Mouse (Mus musculus): ENCODE data around the gene Fgf12. TPM values are rescaled to one million over a fixed set of nuclear protein-coding genes. Genes with fewer than 3 reads are reported as not detected.

Gene Fgf12
- polyA plus RNA-seq, 1 experiment from 2014 or later, result 42.6 TPM

DNA sequence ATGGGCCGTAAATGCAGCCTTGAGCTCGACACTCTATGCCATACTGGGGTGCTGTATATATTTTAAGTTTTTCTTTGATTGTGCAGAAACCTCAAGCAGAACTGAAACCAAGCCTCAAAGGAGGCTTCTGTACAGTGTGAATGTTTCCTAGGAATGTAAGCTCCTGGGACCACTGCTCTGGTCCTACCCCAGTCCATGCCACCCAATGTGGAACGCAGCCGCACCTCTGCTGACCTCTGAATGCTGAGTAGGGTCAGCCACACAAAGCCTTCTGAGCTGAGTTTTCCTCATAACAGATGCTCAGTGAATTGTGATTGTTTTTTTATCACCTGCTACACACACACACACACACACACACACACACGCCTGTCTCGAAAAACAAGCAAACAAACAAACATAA is 160.4 kb downstream of the Fgf12 start:
- Histone ChIP-seq H3K4me3 (ENCODE audit: low read length) (no peak overlapping the region), H3K4me1 (ENCODE audit: control insufficient read depth, insufficient read depth, low read length) (no peaks in the 10 kb centered on the region), H3K9ac (ENCODE audit: low read length) (no peak overlapping the region), H3K9me3 (replicated peaks; ENCODE audit: control insufficient read depth, low read length) (no peaks in the 10 kb centered on the region), H3K27me3 (ENCODE audit: control insufficient read depth, insufficient read depth, low read length) (no peaks in the 10 kb centered on the region; the same call in 1 of the 2 replicates), H3K36me3 (ENCODE audit: control insufficient read depth, insufficient read depth) (no peaks in the 10 kb centered on the region), H3K27ac (ENCODE audit: low read length) (no peak overlapping the region), H3K4me2 (ENCODE audit: low read depth, low read length) (no peak overlapping the region)
- no peak for ATAC-seq (replicated peaks; ENCODE audit: extremely low read depth, insufficient read depth, low FRiP score)
- WGBS, result 88% methylated on average over 6 of the region's 6 CpGs

DNA sequence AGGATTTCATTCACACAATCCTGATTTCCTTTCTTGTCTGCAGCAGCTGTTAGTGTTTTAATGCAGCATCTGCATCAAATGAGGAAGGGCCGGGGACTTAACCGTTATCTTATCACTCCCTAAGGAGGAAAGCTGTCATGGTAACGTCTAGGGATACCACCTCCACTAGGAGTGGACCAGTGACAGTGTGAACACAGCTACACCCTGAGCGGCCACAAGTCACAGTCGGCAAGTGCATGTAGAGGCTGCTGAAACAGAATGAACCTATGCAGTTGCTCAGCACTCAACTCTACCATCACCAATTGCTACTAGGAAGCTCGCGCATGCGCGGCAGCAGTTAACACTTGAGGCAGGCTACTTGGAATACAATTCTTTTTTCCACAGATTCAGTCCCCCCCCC is 161.3 kb downstream of the Fgf12 start:
- no peak overlapping the region for H3K9ac ChIP-seq (ENCODE audit: low read length)
- H3K4me2 ChIP-seq (ENCODE audit: low read depth, low read length), result no peak overlapping the region
- no peaks in the 10 kb centered on the region for H3K4me1 ChIP-seq (ENCODE audit: control insufficient read depth, insufficient read depth, low read length)
- 44% methylated on average over 9 of the region's 9 CpGs for WGBS
- H3K36me3 ChIP-seq (ENCODE audit: control insufficient read depth, insufficient read depth), result no peaks in the 10 kb centered on the region
- ATAC-seq (replicated peaks; ENCODE audit: extremely low read depth, insufficient read depth, low FRiP score), result no peak
- H3K27ac ChIP-seq (ENCODE audit: low read length), result no peak overlapping the region
- no peaks in the 10 kb centered on the region; the same call in 1 of the 2 replicates for H3K27me3 ChIP-seq (ENCODE audit: control insufficient read depth, insufficient read depth, low read length)
- H3K4me3 ChIP-seq (ENCODE audit: low read length), result no peak overlapping the region
- no peaks in the 10 kb centered on the region for H3K9me3 ChIP-seq (replicated peaks; ENCODE audit: control insufficient read depth, low read length)

DNA sequence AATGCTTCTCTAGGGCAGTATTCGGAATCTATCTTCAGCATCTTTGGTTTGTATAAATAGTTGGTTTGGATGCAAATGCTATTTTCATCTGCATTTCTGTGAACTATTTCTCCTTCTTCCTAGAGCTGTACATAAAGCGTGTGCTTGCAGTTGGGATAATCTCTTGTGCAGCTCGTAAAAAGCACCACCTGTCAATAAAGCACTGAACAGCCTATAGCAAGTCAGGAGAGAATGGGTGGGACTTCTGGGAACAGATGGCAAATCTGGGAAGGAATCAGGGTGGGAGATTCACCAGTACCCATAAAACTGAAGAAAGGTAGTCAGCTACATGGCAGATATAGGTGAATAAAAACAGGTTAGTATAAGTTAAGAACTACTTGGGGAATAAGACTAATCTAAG is 180.7 kb downstream of the Fgf12 start:
- no peak overlapping the region for H3K4me2 ChIP-seq (ENCODE audit: low read depth, low read length)
- no peak for ATAC-seq (replicated peaks; ENCODE audit: extremely low read depth, insufficient read depth, low FRiP score)
- no peak overlapping the region for H3K4me3 ChIP-seq (ENCODE audit: low read length)
- peaks cover under 1% of the 10 kb centered on the region; the same call in 1 of the 2 replicates for H3K27me3 ChIP-seq (ENCODE audit: control insufficient read depth, insufficient read depth, low read length)
- no peaks in the 10 kb centered on the region for H3K9me3 ChIP-seq (replicated peaks; ENCODE audit: control insufficient read depth, low read length)
- 58% methylated on average over 3 of the region's 3 CpGs for WGBS
- H3K4me1 ChIP-seq (ENCODE audit: control insufficient read depth, insufficient read depth, low read length), result no peaks in the 10 kb centered on the region
- no peak overlapping the region for H3K27ac ChIP-seq (ENCODE audit: low read length)
- no peaks in the 10 kb centered on the region for H3K36me3 ChIP-seq (ENCODE audit: control insufficient read depth, insufficient read depth)
- H3K9ac ChIP-seq (ENCODE audit: low read length), result no peak overlapping the region

DNA sequence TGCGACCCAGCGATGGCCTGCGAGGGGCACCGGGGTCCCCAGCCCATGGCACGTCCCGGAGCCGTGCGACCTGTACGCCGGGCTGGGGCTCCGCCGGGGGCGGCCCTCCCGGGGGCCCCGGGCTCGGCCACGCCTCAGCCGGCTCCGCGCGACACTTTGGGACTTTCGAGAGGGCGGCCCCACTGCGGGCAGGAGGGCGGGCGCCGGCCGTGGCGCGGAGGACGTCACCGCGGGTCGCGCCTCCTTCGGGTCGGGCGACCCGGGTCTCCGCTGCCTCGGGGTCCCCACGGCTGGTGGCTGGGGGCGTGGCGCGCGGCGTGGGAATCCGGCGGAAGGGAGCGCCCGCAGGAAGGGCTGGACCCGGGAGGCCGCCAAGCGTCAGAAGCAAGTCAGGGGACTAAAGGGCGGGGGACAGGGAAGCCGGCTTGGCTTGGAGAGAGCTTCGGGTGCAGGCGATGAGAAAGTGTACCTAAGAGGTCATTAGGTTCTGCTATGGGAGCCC is 188.1 kb downstream of the Fgf12 start:
- H3K4me2 ChIP-seq (ENCODE audit: low read depth, low read length), result peak overlapping the region; percentile 92
- under 1% methylated on average over 58 of the region's 58 CpGs for WGBS
- no peak overlapping the region for H3K9ac ChIP-seq (ENCODE audit: low read length)
- no peaks in the 10 kb centered on the region for H3K9me3 ChIP-seq (replicated peaks; ENCODE audit: control insufficient read depth, low read length)
- H3K4me3 ChIP-seq (ENCODE audit: low read length), result peak overlapping the region; percentile 62
- peaks cover 30% of the 10 kb centered on the region for H3K27me3 ChIP-seq (ENCODE audit: control insufficient read depth, insufficient read depth, low read length)
- H3K27ac ChIP-seq (ENCODE audit: low read length), result no peak overlapping the region
- no peak; the same call in 1 of the 2 replicates for ATAC-seq (replicated peaks; ENCODE audit: extremely low read depth, insufficient read depth, low FRiP score)
- H3K36me3 ChIP-seq (ENCODE audit: control insufficient read depth, insufficient read depth), result no peaks in the 10 kb centered on the region
- H3K4me1 ChIP-seq (ENCODE audit: control insufficient read depth, insufficient read depth, low read length), result peaks cover 5% of the 10 kb centered on the region; the same call in 1 of the 2 replicates

DNA sequence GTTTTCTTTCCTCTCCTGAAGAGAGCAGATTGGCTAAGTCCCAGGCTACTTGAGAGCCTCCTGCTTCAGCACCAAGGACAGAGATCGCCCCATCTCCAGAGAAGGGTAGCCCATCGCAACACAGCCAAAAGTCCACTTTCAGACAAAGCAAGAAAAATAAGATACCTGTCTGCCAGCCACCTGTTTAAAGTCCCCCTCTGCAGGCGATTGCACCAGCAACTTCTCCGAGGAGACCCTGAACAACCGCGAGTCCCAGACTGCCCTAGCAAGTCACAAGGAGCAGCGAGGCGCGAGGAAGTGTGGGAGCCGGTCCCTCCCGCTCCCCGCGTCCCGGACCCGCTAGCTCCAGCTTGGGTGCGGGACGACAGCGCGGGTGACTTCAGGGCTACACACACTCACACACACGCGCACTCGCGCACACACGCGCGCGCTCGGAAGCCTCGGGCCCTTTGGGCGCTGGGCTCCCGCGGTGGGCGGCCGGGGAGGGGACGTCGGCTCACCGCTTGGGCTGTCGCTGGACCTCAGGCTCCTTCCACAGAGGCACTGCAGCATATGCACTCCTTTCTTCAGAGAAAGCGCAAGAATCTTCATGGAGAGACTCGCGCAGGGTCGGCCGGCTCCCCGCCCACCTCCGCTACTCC is 188.7 kb downstream of the Fgf12 start:
- Histone ChIP-seq H3K27me3 (ENCODE audit: control insufficient read depth, insufficient read depth, low read length) (peaks cover 30% of the 10 kb centered on the region), H3K9ac (ENCODE audit: low read length) (no peak overlapping the region), H3K4me2 (ENCODE audit: low read depth, low read length) (peak overlapping the region; percentile 92), H3K4me3 (ENCODE audit: low read length) (peak overlapping the region; percentile 62), H3K27ac (ENCODE audit: low read length) (no peak overlapping the region), H3K4me1 (ENCODE audit: control insufficient read depth, insufficient read depth, low read length) (peaks cover 5% of the 10 kb centered on the region; the same call in 1 of the 2 replicates), H3K9me3 (replicated peaks; ENCODE audit: control insufficient read depth, low read length) (no peaks in the 10 kb centered on the region), H3K36me3 (ENCODE audit: control insufficient read depth, insufficient read depth) (no peaks in the 10 kb centered on the region)
- WGBS, result under 1% methylated on average over 42 of the region's 45 CpGs
- no peak; the same call in 1 of the 2 replicates for ATAC-seq (replicated peaks; ENCODE audit: extremely low read depth, insufficient read depth, low FRiP score)

DNA sequence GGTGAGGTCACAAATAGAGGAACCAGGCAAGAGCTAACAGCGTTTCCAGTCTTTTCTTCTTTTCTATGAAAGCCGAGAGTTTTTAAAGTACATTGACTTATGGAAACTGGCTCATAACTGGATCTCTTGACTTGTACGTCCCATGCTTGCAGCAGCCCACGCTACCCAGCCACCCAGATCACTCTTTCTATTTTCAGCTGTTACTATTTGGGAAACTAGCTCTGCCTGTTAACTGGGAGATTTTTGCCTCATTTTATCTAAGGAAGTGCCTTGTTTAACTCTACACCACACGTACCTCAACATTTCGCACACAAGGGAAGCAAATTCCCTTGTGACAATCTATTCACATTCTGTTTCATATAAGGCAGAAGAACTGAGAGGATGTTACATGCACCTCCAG is 190.0 kb downstream of the Fgf12 start:
- Histone ChIP-seq H3K4me2 (ENCODE audit: low read depth, low read length) (no peak overlapping the region), H3K9ac (ENCODE audit: low read length) (no peak overlapping the region), H3K4me3 (ENCODE audit: low read length) (no peak overlapping the region), H3K36me3 (ENCODE audit: control insufficient read depth, insufficient read depth) (no peaks in the 10 kb centered on the region), H3K27me3 (ENCODE audit: control insufficient read depth, insufficient read depth, low read length) (peaks cover 30% of the 10 kb centered on the region), H3K27ac (ENCODE audit: low read length) (no peak overlapping the region), H3K4me1 (ENCODE audit: control insufficient read depth, insufficient read depth, low read length) (peaks cover 5% of the 10 kb centered on the region; the same call in 1 of the 2 replicates), H3K9me3 (replicated peaks; ENCODE audit: control insufficient read depth, low read length) (no peaks in the 10 kb centered on the region)
- no peak for ATAC-seq (replicated peaks; ENCODE audit: extremely low read depth, insufficient read depth, low FRiP score)
- 68% methylated on average over 6 of the region's 6 CpGs for WGBS

DNA sequence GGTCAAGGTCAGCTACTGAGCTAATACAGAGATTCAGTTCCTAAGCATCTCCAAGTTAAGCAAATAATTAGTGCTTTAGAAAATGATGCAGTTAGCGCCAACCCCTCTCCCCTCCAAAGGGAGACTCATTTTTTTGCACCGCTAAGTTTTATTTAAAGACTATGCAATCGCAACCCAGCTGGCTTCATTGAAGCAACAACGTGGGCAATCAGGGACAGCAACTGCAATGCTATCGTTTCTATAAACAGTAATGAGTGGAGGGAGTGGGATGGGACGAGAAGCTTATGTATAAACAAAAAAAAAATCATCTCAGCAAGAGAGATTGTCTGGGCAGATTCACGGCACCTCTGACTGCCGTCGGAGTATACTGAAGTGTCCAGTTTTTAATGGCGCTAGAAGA is 197.6 kb downstream of the Fgf12 start:
- Histone ChIP-seq H3K27me3 (ENCODE audit: control insufficient read depth, insufficient read depth, low read length) (no peaks in the 10 kb centered on the region), H3K4me1 (ENCODE audit: control insufficient read depth, insufficient read depth, low read length) (no peaks in the 10 kb centered on the region), H3K4me2 (ENCODE audit: low read depth, low read length) (no peak overlapping the region), H3K9me3 (replicated peaks; ENCODE audit: control insufficient read depth, low read length) (no peaks in the 10 kb centered on the region; the same call in 1 of the 2 replicates), H3K27ac (ENCODE audit: low read length) (no peak overlapping the region), H3K4me3 (ENCODE audit: low read length) (no peak overlapping the region), H3K36me3 (ENCODE audit: control insufficient read depth, insufficient read depth) (no peaks in the 10 kb centered on the region), H3K9ac (ENCODE audit: low read length) (no peak overlapping the region)
- no peak for ATAC-seq (replicated peaks; ENCODE audit: extremely low read depth, insufficient read depth, low FRiP score)
- WGBS, result 77% methylated on average over 10 of the region's 10 CpGs

DNA sequence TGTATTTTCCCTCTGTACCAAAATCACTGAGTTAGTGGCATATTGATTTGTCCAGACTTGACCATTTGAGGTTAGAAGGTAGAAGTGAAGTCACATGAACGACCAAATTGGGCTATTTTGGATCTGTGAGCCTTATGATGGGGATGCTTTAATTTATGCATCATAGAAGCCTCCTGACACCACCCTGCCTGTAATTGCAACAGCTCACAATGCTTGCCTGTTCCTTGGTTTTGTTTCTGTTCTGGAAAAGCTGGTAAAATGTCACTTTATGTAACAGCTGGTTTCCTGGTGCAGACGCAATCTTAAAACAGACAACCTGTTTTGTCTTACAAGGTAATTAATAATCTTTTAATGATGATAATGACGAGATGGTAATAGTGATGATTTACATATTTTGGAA is 213.4 kb downstream of the Fgf12 start:
- Histone ChIP-seq H3K9me3 (replicated peaks; ENCODE audit: control insufficient read depth, low read length) (no peaks in the 10 kb centered on the region), H3K4me2 (ENCODE audit: low read depth, low read length) (no peak overlapping the region), H3K36me3 (ENCODE audit: control insufficient read depth, insufficient read depth) (no peaks in the 10 kb centered on the region), H3K9ac (ENCODE audit: low read length) (no peak overlapping the region), H3K27ac (ENCODE audit: low read length) (no peak overlapping the region), H3K4me1 (ENCODE audit: control insufficient read depth, insufficient read depth, low read length) (no peaks in the 10 kb centered on the region), H3K27me3 (ENCODE audit: control insufficient read depth, insufficient read depth, low read length) (no peaks in the 10 kb centered on the region), H3K4me3 (ENCODE audit: low read length) (no peak overlapping the region)
- ATAC-seq (replicated peaks; ENCODE audit: extremely low read depth, insufficient read depth, low FRiP score), result no peak
- WGBS, result 66% methylated on average over 3 of the region's 3 CpGs

DNA sequence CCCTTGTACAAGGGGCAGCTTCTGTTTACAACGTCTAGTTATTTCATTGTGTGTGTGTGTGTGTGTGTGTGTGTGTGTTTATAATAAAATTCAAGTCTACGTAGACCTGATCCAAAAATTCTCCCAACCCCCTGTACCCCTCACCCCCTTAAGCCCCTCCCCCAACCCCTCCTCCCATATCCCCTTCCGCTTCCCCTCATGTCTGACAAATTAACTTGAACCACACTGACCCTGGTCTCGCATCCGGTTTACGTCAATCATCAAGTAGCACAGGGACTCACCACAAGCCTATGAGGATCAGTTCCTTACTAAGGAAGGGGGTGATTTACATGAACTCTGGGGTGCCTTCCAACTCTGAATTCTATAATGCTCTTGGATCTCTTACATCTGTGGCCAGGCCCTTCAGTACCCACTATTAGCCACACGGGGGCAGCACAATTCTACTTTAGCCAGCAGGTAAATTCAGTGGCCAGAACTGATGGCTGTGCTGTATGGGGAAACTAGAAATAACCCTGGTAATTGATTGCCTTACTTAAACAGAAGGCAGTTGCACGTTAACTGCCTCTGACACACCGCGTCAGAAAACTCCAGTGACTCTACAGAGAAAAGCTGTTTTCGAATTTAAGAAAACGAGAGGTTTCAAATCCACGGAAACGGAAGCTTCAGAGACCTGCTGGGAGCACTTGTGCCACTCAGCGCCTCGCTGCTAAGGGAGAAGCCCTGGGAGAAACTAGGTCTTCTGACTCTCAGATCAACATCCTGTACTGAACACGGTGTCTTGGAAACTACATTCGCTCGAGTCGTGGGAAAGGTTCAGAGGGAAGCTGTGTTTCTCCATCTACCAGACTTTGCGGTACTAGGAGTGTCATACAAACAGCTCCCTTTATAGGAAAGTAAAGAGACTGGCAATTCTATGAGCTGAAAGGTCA is 235.0 kb downstream of the Fgf12 start:
- Histone ChIP-seq H3K4me2 (ENCODE audit: low read depth, low read length) (peak overlapping the region; percentile 66), H3K27me3 (ENCODE audit: control insufficient read depth, insufficient read depth, low read length) (no peaks in the 10 kb centered on the region), H3K4me3 (ENCODE audit: low read length) (peak overlapping the region; percentile 45), H3K9me3 (replicated peaks; ENCODE audit: control insufficient read depth, low read length) (no peaks in the 10 kb centered on the region), H3K9ac (ENCODE audit: low read length) (no peak overlapping the region), H3K36me3 (ENCODE audit: control insufficient read depth, insufficient read depth) (no peaks in the 10 kb centered on the region), H3K27ac (ENCODE audit: low read length) (no peak overlapping the region), H3K4me1 (ENCODE audit: control insufficient read depth, insufficient read depth, low read length) (no peaks in the 10 kb centered on the region)
- WGBS, result 27% methylated on average over 21 of the region's 21 CpGs
- no peak; the same call in 1 of the 2 replicates for ATAC-seq (replicated peaks; ENCODE audit: extremely low read depth, insufficient read depth, low FRiP score)

Data from heart, embryonic 16.5 days (tissue).